Mouse (Mus musculus): ENCODE measurements at regions not wholly inside any gene's neighbourhood (a gene's known extent, or its start where the extent isn't known, plus 50 kb on each side); places are given as distances from the start of the nearest gene placed in this dataset.

- H3K9me3 ChIP-seq = no peaks in the 10 kb centered on the region
- no peak overlapping the region for H3K27ac ChIP-seq (replicated peaks)
- H3K4me2 ChIP-seq = no peak overlapping the region
- 62% methylated on average over 4 of the region's 4 CpGs for WGBS
- H3K27me3 ChIP-seq = no peaks in the 10 kb centered on the region
- H3K4me1 ChIP-seq (replicated peaks) = 0 out of 2 replicates have a peak, but pooled peaks cover 9% of the 10 kb centered on the region
- no peaks in the 10 kb centered on the region for H3K36me3 ChIP-seq
- no peak overlapping the region for H3K4me3 ChIP-seq
- H3K9ac ChIP-seq = no peak overlapping the region
- no peak for ATAC-seq (ENCODE audit: low FRiP score, low read depth)
These were observed 209.8 kb downstream of the Dusp6 start for GRCm38 (mm10) chr10:99472806-99473205.

DNA sequence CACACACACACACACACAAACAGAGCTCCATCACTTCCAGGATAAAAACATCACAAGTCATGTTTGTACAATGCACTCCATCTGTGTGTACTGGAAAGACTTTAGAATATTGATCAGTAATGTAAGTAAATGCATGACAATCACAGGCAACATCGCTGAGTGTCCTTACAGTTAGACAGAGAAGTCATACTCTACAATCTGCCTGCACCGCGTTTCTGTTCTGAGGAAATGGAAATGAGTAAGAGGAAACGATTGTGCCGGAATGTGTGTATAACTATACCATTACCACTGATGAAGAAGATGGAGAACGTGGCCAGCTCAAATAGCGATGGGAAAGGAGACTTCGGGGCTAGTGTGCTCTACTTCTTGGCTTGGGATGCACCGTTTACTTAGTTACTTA, 210.7 kb downstream of the Dusp6 start:
- 93% methylated on average over 9 of the region's 9 CpGs for WGBS
- Histone ChIP-seq H3K36me3 (no peaks in the 10 kb centered on the region), H3K4me3 (no peak overlapping the region), H3K27me3 (no peaks in the 10 kb centered on the region), H3K9ac (no peak overlapping the region), H3K4me2 (no peak overlapping the region), H3K4me1 (replicated peaks) (0 out of 2 replicates have a peak, but pooled peaks cover 9% of the 10 kb centered on the region), H3K27ac (replicated peaks) (no peak overlapping the region), H3K9me3 (no peaks in the 10 kb centered on the region)
- no peak for ATAC-seq (ENCODE audit: low FRiP score, low read depth)

- Histone ChIP-seq H3K9me3 (no peaks in the 10 kb centered on the region), H3K27me3 (no peaks in the 10 kb centered on the region), H3K4me1 (replicated peaks) (0 out of 2 replicates have a peak, but pooled peaks cover 9% of the 10 kb centered on the region), H3K27ac (replicated peaks) (no peak overlapping the region), H3K4me2 (no peak overlapping the region), H3K36me3 (no peaks in the 10 kb centered on the region), H3K4me3 (no peak overlapping the region), H3K9ac (no peak overlapping the region)
- 76% methylated on average over 8 of the region's 8 CpGs for WGBS
- ATAC-seq (ENCODE audit: low FRiP score, low read depth) = no peak
These were observed 211.5 kb downstream of the Dusp6 start for GRCm38 (mm10) chr10:99474546-99474945.

DNA sequence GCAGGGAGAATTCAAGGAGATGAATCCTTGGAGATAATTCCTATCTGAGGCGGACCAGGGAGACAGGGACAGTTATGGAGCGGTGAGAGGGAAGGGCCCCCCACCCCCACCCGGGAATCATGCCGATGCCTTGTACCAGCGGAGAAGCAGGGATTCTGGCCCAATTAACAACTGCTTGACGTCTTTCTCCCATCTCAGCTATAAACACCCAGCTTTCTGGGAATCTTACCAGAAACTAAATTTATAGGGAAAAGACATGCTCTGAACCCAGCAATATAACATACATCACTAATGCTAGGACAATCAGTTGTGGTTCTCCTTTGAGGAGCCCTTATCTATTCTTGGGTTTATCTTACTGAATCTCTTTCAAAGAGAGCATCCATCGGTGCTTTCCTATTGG, 213.2 kb downstream of the Dusp6 start:
- Histone ChIP-seq H3K36me3 (no peaks in the 10 kb centered on the region), H3K27ac (replicated peaks) (no peak overlapping the region), H3K9me3 (no peaks in the 10 kb centered on the region), H3K4me1 (replicated peaks) (0 out of 2 replicates have a peak, but pooled peaks cover 9% of the 10 kb centered on the region), H3K27me3 (no peaks in the 10 kb centered on the region), H3K9ac (no peak overlapping the region), H3K4me2 (no peak overlapping the region), H3K4me3 (no peak overlapping the region)
- ATAC-seq (ENCODE audit: low FRiP score, low read depth) = no peak
- 87% methylated on average over 7 of the region's 7 CpGs for WGBS

- ATAC-seq (ENCODE audit: low FRiP score, low read depth) = no peak
- H3K9ac ChIP-seq = no peak overlapping the region
- H3K4me2 ChIP-seq = no peak overlapping the region
- WGBS = 90% methylated on average over 7 of the region's 7 CpGs
- no peak overlapping the region for H3K4me3 ChIP-seq
- H3K27ac ChIP-seq (replicated peaks) = no peak overlapping the region
- no peaks in the 10 kb centered on the region for H3K36me3 ChIP-seq
- H3K9me3 ChIP-seq = no peaks in the 10 kb centered on the region
- H3K27me3 ChIP-seq = no peaks in the 10 kb centered on the region
- 0 out of 2 replicates have a peak, but pooled peaks cover 8% of the 10 kb centered on the region for H3K4me1 ChIP-seq (replicated peaks)
These were observed 213.7 kb downstream of the Dusp6 start for GRCm38 (mm10) chr10:99476776-99477175.

- no peak for ATAC-seq (ENCODE audit: low FRiP score, low read depth)
- 62% methylated on average over 4 of the region's 4 CpGs for WGBS
These were observed 217.5 kb downstream of the Dusp6 start for GRCm38 (mm10) chr10:99480573-99480972.

GRCm38 (mm10) chr10:99482009-99482408, 219.0 kb downstream of the Dusp6 start:
- no peak overlapping the region for H3K27ac ChIP-seq (replicated peaks)
- no peak overlapping the region for H3K4me3 ChIP-seq
- H3K4me1 ChIP-seq (replicated peaks) = no peaks in the 10 kb centered on the region
- 92% methylated on average over 3 of the region's 3 CpGs for WGBS
- H3K4me2 ChIP-seq = no peak overlapping the region
- H3K9ac ChIP-seq = no peak overlapping the region
- no peaks in the 10 kb centered on the region for H3K27me3 ChIP-seq
- ATAC-seq (ENCODE audit: low FRiP score, low read depth) = no peak
- no peaks in the 10 kb centered on the region for H3K36me3 ChIP-seq
- H3K9me3 ChIP-seq = no peaks in the 10 kb centered on the region

More at GRCm38 (mm10) chr10:99480573-99480972, 217.5 kb downstream of the Dusp6 start:
- no peak overlapping the region for H3K4me2 ChIP-seq
- no peak overlapping the region for H3K9ac ChIP-seq
- H3K36me3 ChIP-seq = no peaks in the 10 kb centered on the region
- no peak overlapping the region for H3K4me3 ChIP-seq
- no peak overlapping the region for H3K27ac ChIP-seq (replicated peaks)
- no peaks in the 10 kb centered on the region for H3K9me3 ChIP-seq
- H3K27me3 ChIP-seq = no peaks in the 10 kb centered on the region
- no peaks in the 10 kb centered on the region for H3K4me1 ChIP-seq (replicated peaks)

- WGBS = 61% methylated on average over 16 of the region's 16 CpGs
- Histone ChIP-seq H3K4me2 (no peak overlapping the region), H3K4me1 (replicated peaks) (0 out of 2 replicates have a peak, but pooled peaks cover 9% of the 10 kb centered on the region), H3K36me3 (no peaks in the 10 kb centered on the region), H3K27me3 (no peaks in the 10 kb centered on the region), H3K9me3 (no peaks in the 10 kb centered on the region), H3K27ac (replicated peaks) (0 out of 2 replicates have a peak overlapping the region, but pooled peaks have one; percentile 38), H3K4me3 (no peak overlapping the region), H3K9ac (no peak overlapping the region)
- no peak for ATAC-seq (ENCODE audit: low FRiP score, low read depth)
These were observed 225.4 kb downstream of the Dusp6 start for GRCm38 (mm10) chr10:99488195-99489080.

GRCm38 (mm10) chr10:99511514-99512237, 247.8 kb downstream of the Csl start:
- WGBS = 83% methylated on average over 17 of the region's 17 CpGs
- no peak overlapping the region for H3K9ac ChIP-seq
- no peaks in the 10 kb centered on the region for H3K27me3 ChIP-seq
- H3K4me1 ChIP-seq (replicated peaks) = no peaks in the 10 kb centered on the region
- H3K4me3 ChIP-seq = no peak overlapping the region
- no peaks in the 10 kb centered on the region for H3K9me3 ChIP-seq
- H3K36me3 ChIP-seq = no peaks in the 10 kb centered on the region
- no peak for ATAC-seq (ENCODE audit: low FRiP score, low read depth)
- H3K27ac ChIP-seq (replicated peaks) = no peak overlapping the region
- H3K4me2 ChIP-seq = no peak overlapping the region

GRCm38 (mm10) chr10:99517944-99518343, 241.5 kb downstream of the Csl start:
- H3K4me3 ChIP-seq = no peak overlapping the region
- H3K4me2 ChIP-seq = no peak overlapping the region
- H3K27me3 ChIP-seq = no peaks in the 10 kb centered on the region
- H3K4me1 ChIP-seq (replicated peaks) = 0 out of 2 replicates have a peak, but pooled peaks cover 3% of the 10 kb centered on the region
- no peak for ATAC-seq (ENCODE audit: low FRiP score, low read depth)
- no peaks in the 10 kb centered on the region for H3K36me3 ChIP-seq
- H3K9me3 ChIP-seq = no peaks in the 10 kb centered on the region
- no peak overlapping the region for H3K9ac ChIP-seq
- WGBS = 90% methylated on average over 4 of the region's 4 CpGs
- no peak overlapping the region for H3K27ac ChIP-seq (replicated peaks)

- Histone ChIP-seq H3K36me3 (no peaks in the 10 kb centered on the region), H3K9ac (no peak overlapping the region), H3K27me3 (no peaks in the 10 kb centered on the region), H3K4me1 (replicated peaks) (peaks cover 6% of the 10 kb centered on the region; the same call in 1 of the 2 replicates), H3K9me3 (no peaks in the 10 kb centered on the region), H3K27ac (replicated peaks) (no peak overlapping the region), H3K4me3 (no peak overlapping the region), H3K4me2 (no peak overlapping the region)
- ATAC-seq (ENCODE audit: low FRiP score, low read depth) = 0 out of 2 replicates have a peak, but pooled peaks have one; percentile 27
- WGBS = 29% methylated on average over 4 of the region's 4 CpGs
These were observed 240.0 kb downstream of the Csl start for GRCm38 (mm10) chr10:99519479-99519878.

DNA sequence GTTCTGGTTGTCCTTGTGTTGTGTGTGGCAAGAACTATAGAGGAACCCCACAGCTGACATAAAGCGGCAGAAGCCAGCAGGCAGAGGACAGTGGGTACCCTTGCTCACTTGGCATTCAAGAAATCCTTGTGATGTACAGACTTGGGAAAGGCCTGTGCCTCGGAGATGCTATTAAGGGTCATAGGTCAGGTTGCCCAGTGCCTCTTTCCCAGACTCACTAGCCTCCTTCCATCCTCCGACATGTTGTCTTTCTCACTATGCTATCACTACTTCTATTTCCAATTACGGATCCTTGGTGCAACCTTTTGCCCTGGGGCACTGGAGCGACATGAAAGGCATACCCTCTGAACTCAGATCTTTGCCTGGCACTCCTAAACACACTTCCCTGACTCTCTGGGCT, 235.6 kb downstream of the Csl start:
- 75% methylated on average over 5 of the region's 5 CpGs for WGBS
- ATAC-seq (ENCODE audit: low FRiP score, low read depth) = no peak
- no peaks in the 10 kb centered on the region for H3K36me3 ChIP-seq
- no peaks in the 10 kb centered on the region for H3K27me3 ChIP-seq
- no peak overlapping the region for H3K4me2 ChIP-seq
- no peak overlapping the region for H3K27ac ChIP-seq (replicated peaks)
- H3K9ac ChIP-seq = no peak overlapping the region
- H3K4me1 ChIP-seq (replicated peaks) = peaks cover 11% of the 10 kb centered on the region; the same call in 1 of the 2 replicates
- no peaks in the 10 kb centered on the region for H3K9me3 ChIP-seq
- H3K4me3 ChIP-seq = no peak overlapping the region

All from hindbrain, embryonic 15.5 days (tissue).